Mouse (Mus musculus): Measurements from ENCODE around the gene Pold3.
"Not testable (repeated sequence)": the region's sequence is repeated elsewhere in the genome, so short reads cannot be mapped to it uniquely, and the experiment has no call there.

The Pold3 gene

DNA sequence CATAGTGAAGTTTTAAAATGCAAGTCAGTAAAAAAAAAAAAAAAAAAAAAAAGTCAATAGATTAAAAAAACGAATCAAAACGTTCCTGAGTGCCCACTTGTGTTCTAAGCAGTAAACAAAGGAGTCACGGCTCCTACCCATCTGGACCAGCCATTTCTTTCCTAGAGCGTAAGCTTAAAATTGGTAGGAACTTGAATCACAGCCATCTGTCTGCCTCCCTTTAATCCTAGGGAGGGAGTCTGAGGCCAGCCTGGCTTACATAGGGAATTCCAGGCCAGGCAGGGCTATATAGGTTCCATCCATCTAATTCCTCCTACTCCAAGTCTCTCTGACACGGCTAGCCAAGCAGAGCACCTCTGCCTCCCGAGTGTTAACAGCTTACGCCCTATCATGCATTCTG lies 7.5 kb downstream of the Pold3 start:
- no peak for DNase-seq (ENCODE audit: extremely low read depth, low read depth)

- DNase-seq (ENCODE audit: extremely low read depth, low read depth), result no peak
These were observed 9.9 kb downstream of the Pold3 start for GRCm38 (mm10) chr7:100111506-100111905.

DNA sequence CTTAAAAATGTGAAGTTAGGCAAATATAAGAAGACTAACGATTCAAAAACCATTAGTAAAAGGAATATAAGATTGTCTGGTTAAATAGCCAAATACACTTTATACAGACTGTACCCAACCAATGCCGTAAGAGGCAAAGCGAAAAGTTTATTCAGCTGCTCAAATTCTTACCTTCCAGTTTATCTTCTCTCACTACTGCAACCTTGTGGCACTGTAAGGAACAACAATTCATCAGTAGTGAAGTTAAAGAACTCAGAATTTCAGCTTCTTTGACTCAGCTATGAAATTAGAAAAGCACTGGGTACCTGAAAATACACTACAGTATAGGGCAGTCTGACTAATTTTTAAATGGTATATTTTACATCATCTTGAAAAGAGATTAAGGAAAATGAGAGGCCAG lies 13.0 kb downstream of the Pold3 start:
- DNase-seq (ENCODE audit: extremely low read depth, low read depth), result no peak

DNA sequence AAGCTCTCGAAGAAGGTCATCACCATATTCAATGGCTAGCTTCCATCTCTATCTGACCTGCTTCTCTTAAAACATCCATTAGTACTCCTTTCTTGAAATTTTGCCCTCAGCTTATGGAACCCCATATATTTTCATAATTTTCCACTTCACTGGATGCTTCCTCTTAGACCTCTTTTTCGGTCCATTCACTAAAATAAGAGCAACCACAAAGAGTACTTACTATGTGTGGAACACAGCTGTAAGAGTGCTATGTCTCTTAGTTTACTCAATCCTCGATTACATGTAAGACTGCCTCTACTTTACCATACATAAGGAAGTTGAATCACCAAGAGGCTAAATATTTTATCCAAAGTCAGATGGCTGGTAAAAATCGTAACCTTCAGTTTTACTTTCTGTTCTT lies 16.7 kb downstream of the Pold3 start:
- no peak for DNase-seq (ENCODE audit: extremely low read depth, low read depth)

GRCm38 (mm10) chr7:100100031-100100595 lies 21.3 kb downstream of the Pold3 start:
- DNase-seq (ENCODE audit: extremely low read depth, low read depth), result no peak

GRCm38 (mm10) chr7:100086891-100087290 lies 34.5 kb downstream of the Pold3 start:
- no peak for DNase-seq (ENCODE audit: extremely low read depth, low read depth)

DNA sequence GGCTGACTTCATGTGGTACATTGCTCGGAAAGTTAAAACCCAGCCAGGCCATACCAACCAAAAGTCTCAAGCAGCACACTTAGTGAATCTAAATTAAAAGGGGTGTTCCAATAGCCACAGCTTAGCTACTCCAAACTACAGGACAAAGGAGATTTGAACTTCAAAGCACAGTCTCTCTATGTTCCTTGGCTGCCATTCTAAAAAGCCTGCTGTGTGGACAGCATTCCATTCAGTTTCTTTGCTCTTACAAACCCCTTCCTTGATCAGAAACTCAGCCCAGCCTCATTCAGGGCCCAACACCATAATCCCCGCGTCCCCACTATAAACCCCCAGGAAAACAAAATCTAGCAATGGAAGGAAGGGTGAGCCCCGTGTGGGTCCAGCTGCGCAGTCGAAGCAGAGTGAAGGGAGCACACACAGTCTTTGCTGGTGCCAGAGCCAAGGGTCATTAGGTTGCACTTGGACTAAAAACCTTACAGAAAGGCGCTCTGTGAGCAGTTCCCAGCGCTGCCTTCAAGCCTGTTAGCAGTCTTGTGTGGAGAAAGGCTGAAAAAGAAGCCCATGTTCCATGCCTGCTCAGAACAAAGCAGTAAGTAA lies 35.1 kb downstream of the Pold3 start:
- no peak for DNase-seq (ENCODE audit: extremely low read depth, low read depth)

GRCm38 (mm10) chr7:100083812-100084211 lies 37.6 kb downstream of the Pold3 start:
- no peak for DNase-seq (ENCODE audit: extremely low read depth, low read depth)

DNA sequence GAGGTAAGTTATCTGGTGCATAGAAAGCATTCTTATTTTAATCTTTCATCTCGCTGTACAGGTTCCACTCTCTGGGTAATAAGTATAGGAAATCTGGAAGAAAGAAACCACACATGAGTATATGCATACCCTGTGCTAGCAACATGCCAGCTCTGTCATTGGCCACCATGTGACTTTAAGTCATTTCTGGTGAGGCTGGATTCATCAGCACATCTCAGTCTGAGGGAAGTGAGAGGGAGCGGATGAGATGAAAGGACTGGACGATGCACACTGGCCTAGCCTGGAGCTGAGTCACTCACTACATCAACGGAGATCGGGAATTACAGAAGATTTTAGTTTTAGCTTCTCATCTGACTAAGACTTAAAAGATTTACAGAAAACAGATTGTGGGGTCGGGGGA lies 38.5 kb downstream of the Pold3 start:
- no peak for DNase-seq (ENCODE audit: extremely low read depth, low read depth)

DNA sequence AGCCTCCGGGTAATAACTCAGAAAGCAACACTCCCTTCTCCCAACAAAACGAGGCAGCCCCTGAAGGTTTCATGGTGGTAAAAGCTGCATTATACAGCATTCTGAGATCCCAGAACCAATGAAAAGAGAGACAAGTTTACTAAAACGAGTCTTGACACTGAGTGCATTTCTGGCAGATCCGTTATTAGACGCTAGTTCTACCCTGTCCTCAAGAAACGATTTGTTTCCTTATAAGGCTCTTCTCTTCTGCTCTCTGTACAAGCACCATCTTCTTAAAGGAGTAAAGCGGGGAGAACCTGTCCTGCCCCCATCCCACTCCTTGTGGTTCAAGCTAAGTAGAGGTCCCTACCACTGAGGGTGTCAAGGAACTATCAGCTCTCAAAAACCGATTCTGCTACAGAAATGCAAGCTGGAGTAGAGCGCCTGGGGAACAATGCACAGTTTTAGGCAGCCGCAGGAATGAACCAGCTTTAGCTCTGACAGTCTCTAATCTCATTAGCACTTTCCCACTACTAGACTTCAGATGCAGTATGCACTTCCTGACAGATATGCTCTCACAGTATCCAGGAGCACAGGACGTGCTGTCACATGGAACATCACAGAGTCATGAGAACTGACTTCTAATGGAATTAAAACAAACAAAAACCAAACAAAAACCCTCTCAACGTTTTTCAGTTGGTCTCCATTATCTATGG lies 41.1 kb downstream of the Pold3 start:
- DNase-seq (ENCODE audit: extremely low read depth, low read depth), result no peak

- no peak for DNase-seq (ENCODE audit: extremely low read depth, low read depth)
These were observed 44.3 kb downstream of the Pold3 start for GRCm38 (mm10) chr7:100077071-100077470.

DNA sequence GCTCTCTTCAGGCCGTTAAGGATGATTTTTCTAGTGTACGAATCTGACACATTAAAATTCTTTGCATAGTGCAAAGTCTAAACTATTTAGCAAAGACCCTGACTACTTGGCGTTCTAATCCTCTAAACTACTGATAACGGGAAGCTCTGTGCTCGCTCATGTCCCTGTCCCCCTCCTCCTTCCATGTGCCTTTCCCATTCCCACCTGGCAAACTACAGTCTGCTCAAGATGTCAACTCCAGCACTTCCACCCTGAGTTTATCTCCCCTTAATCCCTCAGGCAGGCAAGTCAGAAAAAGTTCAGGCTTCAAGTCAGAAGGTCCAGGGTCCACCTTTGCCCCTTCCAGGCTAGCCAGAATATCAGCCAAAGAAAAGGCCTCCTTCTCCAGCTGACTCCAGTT lies 45.1 kb downstream of the Pold3 start:
- DNase-seq (ENCODE audit: extremely low read depth, low read depth), result no peak

GRCm38 (mm10) chr7:100073959-100074358 lies 47.4 kb downstream of the Pold3 start:
- no peak for DNase-seq (ENCODE audit: extremely low read depth, low read depth)

DNA sequence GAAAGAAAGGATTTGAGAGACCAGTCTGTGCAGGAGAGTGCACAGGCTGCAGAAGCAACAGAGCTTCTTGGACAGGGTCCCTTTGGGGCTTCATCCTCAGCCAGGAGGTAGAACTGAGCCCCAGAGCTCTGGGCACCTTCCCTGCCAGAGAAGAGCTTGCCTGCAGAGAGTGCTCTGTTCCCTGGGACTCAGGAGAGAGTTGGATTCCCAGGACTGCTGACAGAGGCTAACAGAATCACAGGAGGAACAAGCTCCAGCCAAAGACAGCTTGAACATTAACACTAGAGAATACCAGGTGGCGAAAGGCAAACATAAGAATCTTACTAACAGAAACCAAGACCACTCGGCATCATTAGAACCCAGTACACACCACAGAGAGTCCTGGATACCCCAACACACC lies 68.4 kb downstream of the Pold3 start:
- DNase-seq (ENCODE audit: extremely low read depth, low read depth), result not testable (repeated sequence)

- no peak for DNase-seq (ENCODE audit: extremely low read depth, low read depth)
These were observed 69.5 kb downstream of the Pold3 start for GRCm38 (mm10) chr7:100051904-100052303.

DNA sequence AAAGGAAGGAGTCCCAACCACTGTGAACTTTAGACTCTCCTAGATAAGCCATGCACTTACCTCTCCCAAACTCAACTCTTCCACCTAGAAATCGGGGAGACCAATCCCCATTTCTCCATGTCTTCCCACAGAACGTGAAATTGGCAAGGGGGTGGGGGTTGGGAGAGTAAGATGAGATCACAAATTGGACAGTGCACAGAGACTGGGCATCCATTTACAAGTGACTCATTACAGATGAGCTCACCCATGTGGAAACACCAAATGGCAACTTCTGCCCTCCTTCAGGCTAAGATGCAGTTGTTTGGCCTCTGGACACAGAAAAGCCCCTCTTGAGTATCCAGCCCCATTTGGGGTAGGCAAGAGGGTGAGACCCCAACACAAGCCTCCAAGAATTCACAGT lies 74.9 kb downstream of the Pold3 start:
- no peak for DNase-seq (ENCODE audit: extremely low read depth, low read depth)

GRCm38 (mm10) chr7:100043605-100044031 lies 77.7 kb downstream of the Pold3 start:
- no peak for DNase-seq (ENCODE audit: extremely low read depth, low read depth)

- no peak for DNase-seq (ENCODE audit: extremely low read depth, low read depth)
These were observed 78.3 kb downstream of the Pold3 start for GRCm38 (mm10) chr7:100043096-100043495.

GRCm38 (mm10) chr7:100042120-100042519 lies 79.2 kb downstream of the Pold3 start:
- DNase-seq (ENCODE audit: extremely low read depth, low read depth), result no peak

DNA sequence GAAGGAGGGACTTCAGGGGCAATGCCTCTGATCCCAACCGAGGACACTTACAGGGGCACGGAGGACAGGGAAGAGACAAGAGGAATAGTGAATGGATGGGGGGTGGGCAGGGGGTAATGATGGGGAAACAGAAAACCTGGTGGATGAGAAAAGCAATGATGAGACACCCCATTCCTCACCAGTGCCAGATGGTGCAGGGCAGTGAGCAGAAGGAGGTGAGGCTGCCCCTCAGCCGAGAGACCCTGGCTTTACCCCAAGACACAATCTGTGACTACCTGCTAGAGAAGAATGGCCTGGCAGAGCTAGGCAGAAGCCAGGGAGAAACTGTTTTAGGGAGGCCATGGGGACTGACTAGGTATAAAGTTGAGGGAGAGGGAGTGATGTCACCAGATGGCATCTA lies 84.9 kb downstream of the Pold3 start:
- no peak for DNase-seq (ENCODE audit: extremely low read depth, low read depth)

- DNase-seq (ENCODE audit: extremely low read depth, low read depth), result no peak
These were observed 85.3 kb downstream of the Pold3 start for GRCm38 (mm10) chr7:100036050-100036449.

DNA sequence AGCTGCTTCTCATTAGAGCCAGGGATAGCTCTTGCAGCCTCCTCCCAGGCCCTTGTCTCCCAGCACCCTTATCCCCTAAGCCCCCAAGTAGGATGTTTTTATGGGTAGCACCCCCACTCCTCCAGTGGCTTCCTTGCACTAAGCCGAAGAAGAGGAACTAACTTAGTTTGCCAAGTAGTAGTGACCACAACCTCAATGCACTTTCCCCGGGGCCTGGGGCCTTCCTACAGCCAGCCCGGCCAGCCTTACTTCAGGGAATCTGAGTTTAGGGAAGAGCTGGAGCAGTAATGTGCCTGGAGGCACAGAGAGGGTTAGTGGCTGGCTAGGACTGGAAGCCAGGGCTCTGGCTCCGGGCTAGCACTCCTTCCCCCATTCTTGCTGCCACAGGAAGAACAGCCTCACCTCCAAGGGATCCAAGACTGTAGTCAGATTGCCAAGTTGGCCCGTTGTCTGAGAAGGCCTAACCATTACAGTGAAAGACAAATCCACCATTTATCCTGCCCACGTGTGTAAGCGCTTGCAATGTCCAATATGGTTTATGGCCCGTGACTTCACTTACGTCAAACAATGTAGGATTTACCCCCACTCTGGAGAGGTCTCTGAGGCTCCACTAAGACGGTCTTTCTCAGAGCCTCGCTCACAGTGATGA lies 86.4 kb downstream of the Pold3 start:
- no peak for DNase-seq (ENCODE audit: extremely low read depth, low read depth)

Measured in MEL-GATA-1-ER (cell line).